Mouse (Mus musculus) ES-E14 (cell line): Measurements from ENCODE around the gene Ltbp1. TPM values are rescaled to one million over a fixed set of nuclear protein-coding genes. Genes with fewer than 3 reads are reported as not detected.

Experiments
- DNase-seq: peaks from one replicate; pipeline ENCODE4 v3.0.0-alpha.2; 2013; ENCODE audit warnings: low read depth, low spot score
- H3K27ac ChIP-seq: 2 replicates; pipeline ENCODE4 v1.5.1; 2012; ENCODE audit warnings: low read depth, mild to moderate bottlenecking, low read length, moderate library complexity, mixed read lengths; ENCODE audit not compliant: poor library complexity, insufficient read depth, severe bottlenecking
- H3K36me3 ChIP-seq: 2 replicates; pipeline ENCODE4 v1.6.1; 2012; ENCODE audit warnings: mild to moderate bottlenecking, low read length, moderate library complexity, mixed read lengths; ENCODE audit not compliant: control insufficient read depth, poor library complexity, insufficient read depth, severe bottlenecking
- H3K4me1 ChIP-seq, 2 experiments: fragments of 150-350 bp in 1 of 2; sonication (generic) in 1 of 2; 2 replicates each; pipeline ENCODE4 v1.6.1; 2012; ENCODE audit warnings: low read length in 2 of 2, mild to moderate bottlenecking in 1 of 2, mixed read lengths in 1 of 2; ENCODE audit not compliant: control insufficient read depth in 2 of 2, insufficient read depth in 2 of 2, poor library complexity in 1 of 2
- H3K4me3 ChIP-seq, 2 experiments: fragments of 150-350 bp in 1 of 2; sonication (generic) in 1 of 2; 2 replicates each; pipeline ENCODE4 v1.5.1; 2012; ENCODE audit warnings: low read length in 2 of 2, low read depth in 1 of 2, mild to moderate bottlenecking in 1 of 2, mixed read lengths in 1 of 2; ENCODE audit not compliant: insufficient read depth in 1 of 2, poor library complexity in 1 of 2, severe bottlenecking in 1 of 2
- H3K9ac ChIP-seq: 2 replicates; pipeline ENCODE4 v1.6.1; 2012; ENCODE audit warnings: low read depth, mild to moderate bottlenecking, low read length, mixed read lengths; ENCODE audit not compliant: poor library complexity, insufficient read depth, severe bottlenecking
- H3K9me3 ChIP-seq: fragments of 150-350 bp; sonication (generic); 2 replicates; pipeline ENCODE4 v1.6.1; 2012; ENCODE audit warnings: low read depth, mild to moderate bottlenecking, low read length; ENCODE audit not compliant: control insufficient read depth, insufficient read depth
- CHD2 ChIP-seq: IDR thresholded peaks from 2 replicates; pipeline ENCODE4 v1.6.1; 2014; ENCODE audit warnings: mild to moderate bottlenecking, low read depth, low read length, inconsistent platforms
- HCFC1 ChIP-seq: IDR thresholded peaks from 2 replicates; pipeline ENCODE4 v1.6.1; 2012; ENCODE audit warnings: low read length, inconsistent platforms, borderline replicate concordance; ENCODE audit not compliant: insufficient read depth
- MAFK ChIP-seq: IDR thresholded peaks from 2 replicates; pipeline ENCODE4 v1.6.1; 2014; ENCODE audit warnings: mild to moderate bottlenecking, low read depth, low read length, inconsistent platforms; ENCODE audit not compliant: insufficient read depth
- ZC3H11A ChIP-seq: IDR thresholded peaks from 2 replicates; pipeline ENCODE4 v1.6.1; 2012; ENCODE audit warnings: low read depth, mild to moderate bottlenecking, inconsistent platforms, low read length, borderline replicate concordance
- ZNF384 ChIP-seq: IDR thresholded peaks from 2 replicates; pipeline ENCODE4 v1.6.1; 2012; ENCODE audit warnings: low read depth, low read length, inconsistent platforms
- in situ Hi-C, 2 experiments: fragments of 600-800 bp; cut with MboI; formaldehyde crosslinking; loops; one replicate each; pipeline ENCODE4 v1.15.1; 2025; ENCODE audit warnings: low sequenced_read_pairs in 2 of 2, inconsistent platforms in 1 of 2; ENCODE audit not compliant: unreplicated experiment in 2 of 2
- total RNA-seq: library from RNA; depleted of rRNA; stranded (reverse); fragments of 300-350 nt; gene quantifications from 2 replicates; pipeline ENCODE4 v1.2.3, GENCODE M21; 2012

Ltbp1 gene
- total RNA-seq, 1 experiment = 25.2 TPM

DNA sequence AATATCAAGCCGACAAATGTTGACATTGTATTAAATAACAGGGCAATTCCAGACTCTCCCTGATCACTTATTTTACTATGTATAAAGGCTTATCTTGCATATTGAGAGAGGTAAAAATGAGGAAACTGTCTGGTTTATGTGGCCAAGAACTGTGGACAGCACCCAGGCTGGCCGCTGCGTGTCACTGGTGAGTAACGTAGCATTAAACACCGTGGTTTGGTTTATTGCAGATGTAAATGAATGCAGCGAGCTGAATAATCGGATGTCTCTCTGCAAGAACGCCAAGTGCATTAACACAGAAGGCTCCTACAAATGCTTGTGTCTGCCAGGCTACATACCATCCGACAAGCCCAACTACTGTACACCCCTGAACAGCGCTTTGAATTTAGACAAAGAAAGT is 384.8 kb downstream of the Ltbp1 start:
- in situ Hi-C loops = no loop called here
- no peaks in the 10 kb centered on the region for H3K36me3 ChIP-seq
- TF ChIP-seq MAFK (no peak), CHD2 (no peak), ZC3H11A (no peak), ZNF384 (no peak), HCFC1 (no peak)
- no peak overlapping the region for H3K4me3 ChIP-seq
- no peaks in the 10 kb centered on the region for H3K9me3 ChIP-seq
- no peaks in the 10 kb centered on the region for H3K4me1 ChIP-seq
- DNase-seq = no peak
- H3K27ac ChIP-seq = no peak overlapping the region
- no peak overlapping the region for H3K9ac ChIP-seq

DNA sequence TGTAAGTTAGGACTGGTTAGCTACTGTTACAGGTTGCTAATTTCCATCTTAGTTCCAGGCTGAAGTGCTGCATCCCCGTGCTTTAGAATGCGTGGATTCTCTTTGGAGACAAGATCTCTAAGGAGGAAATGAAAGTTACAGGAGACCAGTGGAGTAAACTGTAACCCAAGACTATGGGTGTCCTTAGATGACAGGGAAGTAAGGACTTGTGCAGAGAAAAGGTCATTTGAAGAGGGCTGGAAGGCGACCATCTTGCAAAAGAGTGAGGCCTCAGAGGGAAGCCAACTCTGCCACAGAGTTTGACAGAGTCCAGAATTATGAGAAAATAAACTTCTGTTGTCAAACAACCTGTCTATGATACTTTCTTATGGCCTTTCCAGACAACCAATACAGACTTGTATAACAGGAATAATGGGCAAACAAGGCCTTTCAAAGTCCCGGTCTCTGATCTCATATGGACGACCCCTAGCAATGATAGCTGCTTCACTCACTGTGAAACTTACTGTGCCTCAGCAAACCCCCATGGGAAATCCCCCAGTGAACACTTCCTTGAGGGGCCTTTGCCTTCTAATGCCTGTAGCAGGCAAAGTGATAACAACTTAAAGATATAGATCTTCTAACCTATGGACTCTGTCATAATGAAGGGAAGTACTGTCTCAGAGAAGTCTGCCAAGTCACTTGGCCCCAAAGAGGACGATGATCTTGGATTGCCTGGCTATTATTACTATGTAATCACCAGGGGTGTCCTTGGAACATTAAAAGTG is 386.2 kb downstream of the Ltbp1 start:
- no peaks in the 10 kb centered on the region for H3K4me1 ChIP-seq
- DNase-seq = no peak
- H3K36me3 ChIP-seq = no peaks in the 10 kb centered on the region
- TF ChIP-seq CHD2 (no peak), HCFC1 (no peak), ZNF384 (no peak), MAFK (no peak)
- H3K9ac ChIP-seq = no peak overlapping the region
- in situ Hi-C loops = no loop called here
- H3K9me3 ChIP-seq = no peaks in the 10 kb centered on the region
- H3K27ac ChIP-seq = no peak overlapping the region
- H3K4me3 ChIP-seq = no peak overlapping the region

DNA sequence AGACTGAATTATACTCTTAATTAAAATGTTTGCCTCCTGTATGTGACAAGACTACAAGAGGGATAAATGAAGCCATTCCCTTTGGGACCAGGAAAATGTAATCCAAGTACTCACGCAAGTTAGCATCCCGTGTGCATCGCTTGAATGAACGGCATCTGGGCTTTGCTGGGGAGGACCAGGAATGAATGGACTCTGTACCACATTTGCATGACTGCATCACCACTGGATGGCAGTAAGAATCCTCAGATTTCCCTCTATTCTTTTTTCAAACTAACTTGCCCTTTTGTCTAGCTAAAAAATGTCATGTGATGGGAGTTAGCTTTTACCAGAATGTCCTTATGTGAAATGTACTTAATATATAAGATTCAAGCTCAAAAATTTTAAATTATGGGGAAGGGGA is 401.0 kb downstream of the Ltbp1 start:
- Histone ChIP-seq H3K27ac (no peak overlapping the region), H3K9me3 (no peaks in the 10 kb centered on the region), H3K9ac (no peak overlapping the region), H3K4me3 (no peak overlapping the region), H3K4me1 (no peaks in the 10 kb centered on the region), H3K36me3 (no peaks in the 10 kb centered on the region)
- DNase-seq = no peak
- in situ Hi-C loops = no loop called here
- TF ChIP-seq ZNF384 (no peak), CHD2 (no peak), ZC3H11A (no peak), MAFK (no peak), HCFC1 (no peak)

DNA sequence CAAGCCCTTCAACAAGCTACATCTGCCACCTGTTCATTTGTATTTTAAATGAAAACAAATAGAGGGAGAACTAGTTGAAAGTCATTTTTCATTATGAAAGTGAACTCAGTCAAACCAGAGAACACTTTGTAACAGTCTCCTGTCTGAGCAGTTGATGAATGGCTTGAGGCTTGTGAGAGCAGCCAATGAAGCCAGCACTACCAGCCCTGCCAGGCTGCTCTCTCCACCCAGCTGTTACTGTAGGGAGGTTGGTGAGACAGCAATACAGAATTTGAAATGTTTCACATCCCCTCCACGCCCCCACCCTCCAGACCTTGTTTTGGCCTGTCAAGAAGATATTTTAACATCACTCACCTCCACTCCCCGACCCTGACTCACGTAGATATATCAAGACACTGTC is 411.5 kb downstream of the Ltbp1 start:
- Histone ChIP-seq H3K4me3 (no peak overlapping the region), H3K36me3 (no peaks in the 10 kb centered on the region), H3K9ac (no peak overlapping the region), H3K4me1 (no peaks in the 10 kb centered on the region), H3K9me3 (no peaks in the 10 kb centered on the region), H3K27ac (no peak overlapping the region)
- no peak for DNase-seq
- no peak for TF ChIP-seq CHD2
- TF ChIP-seq MAFK = no peak
- no peak for TF ChIP-seq ZC3H11A
- no peak for TF ChIP-seq ZNF384
- no peak for TF ChIP-seq HCFC1
- in situ Hi-C loops = no loop called here

DNA sequence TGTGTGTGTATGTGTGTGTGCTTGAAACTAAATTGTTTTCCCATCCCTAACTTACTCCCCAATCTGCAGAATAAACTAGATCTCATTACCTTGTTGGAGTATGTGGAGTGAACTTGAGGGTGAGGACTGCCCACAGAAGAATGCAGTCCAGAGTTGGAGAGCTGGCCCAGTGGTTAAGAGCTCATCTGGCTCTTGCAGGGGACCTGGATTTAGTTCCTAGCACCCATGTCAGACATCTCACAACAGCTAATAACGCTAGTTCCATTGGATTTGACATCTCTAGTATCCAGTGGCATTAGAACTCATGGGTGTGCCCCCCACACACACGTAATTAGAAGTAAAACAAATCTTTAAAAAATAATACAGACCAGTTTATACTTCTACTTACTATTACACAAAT is 428.8 kb downstream of the Ltbp1 start:
- Histone ChIP-seq H3K9ac (no peak overlapping the region), H3K9me3 (no peaks in the 10 kb centered on the region), H3K36me3 (no peaks in the 10 kb centered on the region), H3K4me1 (no peaks in the 10 kb centered on the region), H3K4me3 (no peak overlapping the region), H3K27ac (no peak overlapping the region)
- TF ChIP-seq MAFK (no peak), ZNF384 (no peak), ZC3H11A (no peak), CHD2 (no peak), HCFC1 (no peak)
- in situ Hi-C loops = no loop called here
- DNase-seq = no peak
